Mouse (Mus musculus) kidney, postnatal 14 days (tissue): Measurements from ENCODE around the gene Leng8.

ENCODE experiments used
- DNase-seq: peaks from one replicate; pipeline ENCODE4 v3.0.0; 2022; ENCODE audit warnings: mixed read lengths

Leng8 gene

GRCm38 (mm10) chr7:4127894-4128293 is 8.9 kb upstream of the Leng8 start:
- no peak for DNase-seq

GRCm38 (mm10) chr7:4128860-4129259 is 8.0 kb upstream of the Leng8 start:
- no peak for DNase-seq

DNA sequence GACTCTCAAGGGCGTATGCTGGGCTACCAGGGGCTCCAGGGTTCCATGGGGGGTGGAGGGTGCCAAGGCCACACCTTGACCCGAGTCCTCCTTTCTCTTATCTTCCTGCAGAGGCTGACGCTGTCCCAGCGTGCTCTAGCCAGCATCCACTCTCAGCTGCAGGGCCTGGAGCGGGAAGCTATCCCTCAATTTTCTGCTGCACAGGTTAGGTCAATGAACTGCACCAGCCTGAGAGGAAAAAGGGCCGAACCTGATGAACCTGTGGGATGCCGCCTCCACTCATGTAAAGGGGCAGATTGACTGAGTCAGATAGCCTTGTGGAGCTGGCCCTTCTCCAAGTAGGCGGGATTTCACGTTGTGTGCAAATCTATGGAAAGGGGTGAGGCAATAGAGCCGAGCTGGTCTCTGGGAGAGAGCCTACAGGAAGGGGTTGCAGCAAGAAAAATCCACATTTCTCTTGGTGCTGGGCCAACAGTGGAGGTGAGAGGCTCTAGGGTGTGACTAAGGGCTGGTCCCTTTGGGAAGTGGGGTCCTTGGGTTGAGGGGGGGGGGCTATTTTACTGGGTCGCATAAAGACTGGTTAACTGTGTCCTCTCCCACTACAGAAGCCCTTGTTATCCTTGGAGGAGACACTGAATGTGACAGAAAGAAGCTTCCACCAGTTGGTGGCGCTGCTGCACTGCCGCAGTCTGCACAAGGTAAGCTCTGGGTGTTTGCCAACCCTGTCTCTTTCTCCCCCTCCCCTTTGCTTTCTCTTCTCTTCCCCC is 6.0 kb upstream of the Leng8 start:
- DNase-seq, result peak; percentile 85

DNA sequence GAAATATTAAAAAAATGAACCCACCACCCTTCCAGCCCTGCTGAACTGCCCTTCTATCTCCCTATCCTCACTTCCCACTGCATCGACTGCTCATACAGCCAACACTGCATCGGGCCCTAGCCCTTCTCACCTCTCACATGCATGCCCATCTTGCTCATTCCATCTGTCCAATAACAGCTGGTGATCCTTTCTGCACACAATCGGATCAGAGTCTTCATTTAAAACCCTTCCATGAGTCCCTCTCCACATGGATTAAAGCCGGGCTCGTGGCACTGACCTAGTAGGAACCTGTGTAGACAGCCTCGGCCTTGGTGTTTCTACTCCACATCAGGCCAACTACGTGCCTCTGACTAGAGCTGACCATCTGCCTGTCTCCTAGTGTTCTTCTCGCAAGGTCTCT is 4.9 kb upstream of the Leng8 start:
- DNase-seq, result no peak

DNA sequence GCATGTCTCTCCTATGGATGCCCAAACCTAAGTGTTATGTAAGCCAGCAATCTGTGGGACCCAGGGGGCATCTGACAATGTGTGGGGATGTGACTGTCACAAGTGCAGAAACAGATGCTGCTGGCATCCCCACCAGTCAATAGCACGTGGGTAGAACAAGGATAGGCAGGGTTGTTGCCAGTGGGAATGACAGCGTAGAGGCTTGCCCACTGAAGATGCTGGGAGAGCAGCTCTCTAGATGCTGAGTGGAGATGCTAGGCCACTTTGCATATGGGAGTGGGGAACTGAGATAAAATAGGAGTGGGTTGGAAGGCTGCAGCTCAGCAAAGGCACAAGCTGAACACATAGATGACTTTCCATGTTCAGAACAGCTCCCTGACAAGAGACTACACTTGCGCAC is 4.3 kb upstream of the Leng8 start:
- no peak for DNase-seq

DNA sequence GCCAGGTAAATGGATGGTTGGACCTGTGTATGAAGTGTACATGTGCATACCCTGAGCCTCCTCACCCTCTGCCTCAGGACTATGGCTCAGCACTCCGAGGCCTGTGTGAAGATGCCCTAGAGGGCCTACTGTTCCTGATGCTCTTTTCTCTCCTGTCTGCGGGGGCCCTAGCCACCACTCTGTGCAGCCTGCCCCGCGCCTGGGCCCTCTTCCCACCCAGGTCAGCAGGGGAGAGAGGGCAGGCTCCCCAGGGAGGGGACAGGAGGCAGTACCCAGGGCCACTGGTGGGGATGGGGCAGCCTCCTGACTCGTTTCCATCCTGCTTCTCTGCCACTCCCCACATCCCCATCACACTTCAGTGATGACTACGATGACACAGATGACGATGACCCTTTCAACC is 3.8 kb upstream of the Leng8 start:
- DNase-seq, result no peak

GRCm38 (mm10) chr7:4134911-4135310 is 1.9 kb upstream of the Leng8 start:
- DNase-seq, result no peak

DNA sequence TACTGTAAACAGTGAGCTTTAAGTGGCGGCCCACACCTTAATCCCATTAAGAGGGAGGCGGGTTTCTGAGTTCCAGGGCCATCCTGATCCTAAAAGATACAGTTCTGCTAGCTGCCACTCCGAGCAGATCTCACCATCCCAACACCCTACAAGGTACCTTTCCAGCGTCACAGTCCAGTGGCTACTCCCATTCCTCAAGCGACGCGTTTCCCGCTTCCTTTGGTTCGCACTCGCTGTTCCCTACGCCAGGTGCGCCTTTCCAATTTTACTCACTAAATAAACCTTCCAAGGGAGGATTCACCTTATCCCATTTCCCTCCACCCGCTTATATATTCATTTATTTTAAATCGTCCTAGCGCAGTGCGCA is 452 bp upstream of the Leng8 start:
- DNase-seq, result no peak

- DNase-seq, result no peak
These were observed 907 bp downstream of the Leng8 start for GRCm38 (mm10) chr7:4137746-4138145.

DNA sequence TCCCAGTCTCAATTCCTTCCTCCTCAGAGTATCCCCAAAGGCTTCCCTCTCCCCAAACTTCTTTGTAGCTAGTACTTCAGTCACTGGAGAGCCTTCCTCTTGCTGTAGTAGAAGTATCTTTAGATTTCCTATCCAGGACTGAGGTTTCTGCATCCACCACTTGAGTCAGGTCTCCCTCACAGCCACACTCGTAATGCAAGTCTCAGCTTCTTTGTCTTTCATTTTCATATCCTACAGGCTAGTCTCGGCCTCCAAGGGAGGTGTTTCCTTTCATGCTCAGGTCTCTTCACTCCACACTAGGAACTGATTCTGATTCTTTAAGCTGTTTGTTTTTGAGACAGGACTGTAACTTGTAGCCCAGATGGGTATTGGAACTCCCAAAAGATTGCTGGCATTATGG is 1.3 kb downstream of the Leng8 start:
- no peak for DNase-seq

DNA sequence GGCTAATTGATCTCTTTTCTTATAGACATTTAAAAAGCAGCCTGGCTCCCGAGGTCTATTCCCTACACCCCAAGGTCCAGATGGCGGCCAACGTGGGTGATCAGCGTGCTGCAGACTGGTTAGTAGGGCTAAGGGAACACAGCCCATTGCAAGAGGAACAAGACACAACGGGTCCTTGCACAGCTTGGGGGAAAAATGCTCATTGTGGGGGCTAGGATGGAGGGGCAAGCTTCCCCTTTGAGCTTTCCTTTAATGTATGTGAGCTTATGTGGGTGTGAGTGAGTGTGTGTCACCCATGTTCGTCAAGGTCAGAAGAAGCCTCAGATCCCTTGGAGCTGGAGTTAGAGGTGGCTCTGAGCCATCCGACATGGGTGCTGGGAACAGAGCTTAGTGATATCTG is 1.8 kb downstream of the Leng8 start:
- DNase-seq, result no peak

DNA sequence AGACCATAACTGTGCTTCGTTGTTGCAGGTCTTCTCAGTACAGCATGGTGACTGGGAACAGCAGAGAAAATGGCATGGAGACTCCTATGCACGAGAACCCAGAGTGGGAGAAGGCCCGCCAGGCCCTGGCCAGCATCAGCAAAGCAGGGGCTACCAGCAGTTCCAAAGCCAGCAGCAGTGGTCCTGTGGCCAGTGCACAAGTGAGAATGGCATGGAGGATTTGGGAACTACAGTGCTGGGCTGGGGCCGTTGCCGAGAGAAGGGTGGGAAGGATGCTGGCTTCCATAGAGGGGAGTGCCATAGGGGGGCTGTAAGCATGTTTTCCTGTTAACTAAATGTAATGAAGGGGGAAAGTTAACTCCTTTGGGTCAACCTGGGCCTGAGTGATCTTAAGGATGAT is 2.6 kb downstream of the Leng8 start:
- DNase-seq, result no peak

GRCm38 (mm10) chr7:4141648-4142325 is 4.9 kb downstream of the Leng8 start:
- DNase-seq, result no peak

DNA sequence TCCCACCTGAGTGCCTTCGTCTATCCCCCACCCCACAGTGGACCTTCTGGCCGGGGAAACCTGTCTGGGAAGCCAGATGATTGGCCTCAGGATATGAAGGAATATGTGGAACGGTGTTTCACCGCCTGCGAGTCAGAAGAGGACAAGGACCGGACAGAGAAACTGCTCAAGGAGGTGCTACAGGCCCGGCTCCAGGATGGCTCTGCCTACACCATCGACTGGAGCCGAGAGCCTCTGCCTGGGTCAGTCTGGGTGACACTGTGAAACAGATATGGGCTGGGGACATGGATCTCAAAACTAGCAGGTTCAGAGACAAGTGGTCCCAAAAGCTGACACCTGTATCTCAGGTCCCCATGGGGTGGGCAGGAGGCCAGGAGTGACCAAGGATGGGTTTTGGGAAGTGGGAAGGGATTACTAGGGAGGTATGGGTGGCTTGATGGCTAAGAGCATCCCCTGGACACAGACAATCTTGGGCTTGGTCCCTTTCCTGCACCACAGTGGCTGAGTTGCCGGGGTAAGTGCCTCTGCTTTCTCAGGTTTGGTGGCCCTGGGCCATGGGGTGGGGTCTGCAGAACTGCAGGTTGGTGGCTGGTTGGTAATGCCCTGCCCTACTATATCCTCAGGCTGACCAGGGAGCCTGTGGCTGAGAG is 6.1 kb downstream of the Leng8 start:
- DNase-seq, result no peak

DNA sequence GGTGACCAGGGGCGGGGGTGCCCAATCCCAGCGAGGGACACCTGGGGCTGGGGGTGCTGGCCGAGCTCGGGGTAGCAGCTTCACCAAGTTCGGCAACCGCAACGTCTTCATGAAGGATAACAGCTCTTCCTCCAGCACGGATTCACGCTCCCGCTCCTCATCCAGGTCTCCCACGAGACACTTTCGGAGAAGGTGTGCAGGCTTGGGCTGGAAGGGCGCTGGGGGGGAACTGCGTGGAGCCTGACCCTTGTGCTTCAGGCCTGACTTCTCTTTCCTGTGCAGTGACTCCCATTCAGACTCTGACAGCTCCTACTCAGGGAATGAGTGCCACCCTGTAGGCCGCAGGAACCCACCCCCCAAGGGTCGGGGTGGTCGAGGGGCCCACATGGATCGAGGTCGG is 6.7 kb downstream of the Leng8 start:
- no peak for DNase-seq

- DNase-seq, result no peak
These were observed 7.2 kb downstream of the Leng8 start for GRCm38 (mm10) chr7:4144046-4144445.

GRCm38 (mm10) chr7:4144766-4145551 is 8.1 kb downstream of the Leng8 start:
- no peak for DNase-seq

GRCm38 (mm10) chr7:4145552-4146190 is 8.8 kb downstream of the Leng8 start:
- DNase-seq, result peak; percentile 66

GRCm38 (mm10) chr7:4146241-4147180 is 9.7 kb downstream of the Leng8 start:
- no peak for DNase-seq

DNA sequence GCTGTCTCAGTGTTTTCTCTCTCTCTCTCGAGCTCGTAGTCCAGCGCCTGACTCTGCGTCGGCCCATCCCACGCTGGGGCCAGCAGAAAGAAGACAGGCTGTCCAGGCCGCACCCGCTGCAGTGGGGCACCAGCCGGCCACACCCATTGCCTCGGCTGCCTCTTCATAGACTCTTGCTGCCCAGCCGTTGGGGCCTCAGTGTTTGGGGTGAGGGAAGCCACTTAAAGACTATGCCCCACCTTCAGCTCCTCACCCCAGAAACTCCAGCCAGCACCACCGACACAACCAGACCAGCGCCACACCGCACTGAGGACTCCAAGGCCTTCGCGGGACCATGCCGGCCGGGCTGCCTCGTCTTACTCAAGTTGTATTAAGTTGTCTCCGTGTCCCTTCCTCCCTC is 10.5 kb downstream of the Leng8 start:
- DNase-seq, result no peak

- no peak for DNase-seq
These were observed 11.0 kb downstream of the Leng8 start for GRCm38 (mm10) chr7:4147836-4148235.
